Mouse (Mus musculus) neural tube, embryonic 11.5 days (tissue): ENCODE measurements around the gene Tuft1. TPM values are rescaled to one million over a fixed set of nuclear protein-coding genes. Genes with fewer than 3 reads are reported as not detected.
A peak's percentile ranks its signal among the peaks of the same experiment; 100 is the strongest.

Experiments used
- ATAC-seq: fragments of 200-750 bp; cut with Nextera tagmentation; 2 replicates; pipeline ENCODE4 v1.8.0; 2017; ENCODE audit warnings: moderate number of reproducible peaks, mild to moderate bottlenecking, moderate TSS enrichment, moderate library complexity; ENCODE audit not compliant: insufficient read depth, low FRiP score, low TSS enrichment
- DNase-seq: peaks from one replicate; pipeline ENCODE4 v3.0.0-alpha.2; 2015; ENCODE audit warnings: low spot score
- H3K27ac ChIP-seq: fragments of 300-500 bp; sonication (generic); 2 replicates; pipeline ENCODE4 v1.5.1; 2014; ENCODE audit warnings: low read depth, mild to moderate bottlenecking, low read length
- H3K27me3 ChIP-seq: fragments of 300-500 bp; sonication (generic); 2 replicates; pipeline ENCODE4 v1.6.1; 2014; ENCODE audit warnings: mild to moderate bottlenecking, low read length, mixed read lengths; ENCODE audit not compliant: control insufficient read depth, insufficient read depth
- H3K36me3 ChIP-seq: fragments of 300-500 bp; sonication (generic); 2 replicates; pipeline ENCODE4 v1.6.1; 2014; ENCODE audit warnings: mild to moderate bottlenecking, low read length, moderate library complexity, mixed read lengths; ENCODE audit not compliant: control insufficient read depth, insufficient read depth
- H3K4me1 ChIP-seq: fragments of 300-500 bp; sonication (generic); 2 replicates; pipeline ENCODE4 v1.6.1; 2014; ENCODE audit warnings: low read length, mixed read lengths; ENCODE audit not compliant: control insufficient read depth, insufficient read depth
- H3K4me2 ChIP-seq: fragments of 300-500 bp; sonication (generic); 2 replicates; pipeline ENCODE4 v1.6.1; 2014; ENCODE audit warnings: low read depth, mild to moderate bottlenecking, moderate library complexity
- H3K4me3 ChIP-seq: fragments of 300-500 bp; sonication (generic); 2 replicates; pipeline ENCODE4 v1.5.1; 2014; ENCODE audit warnings: low read depth, low read length
- H3K9ac ChIP-seq: fragments of 300-500 bp; sonication (generic); 2 replicates; pipeline ENCODE4 v1.6.1; 2014; ENCODE audit warnings: mild to moderate bottlenecking, low read length
- H3K9me3 ChIP-seq: fragments of 300-500 bp; sonication (generic); 2 replicates; pipeline ENCODE4 v1.6.1; 2016; ENCODE audit warnings: low read length; ENCODE audit not compliant: control insufficient read depth
- WGBS: fragments of 180-500 bp; shearing (Covaris S2); extraction: QIAGEN DNeasy Blood & Tissue Kit; methylation state at CpG from one replicate; pipeline ENCODE4 v1.1.7; 2014; 5-methylcytosine and 5-hydroxymethylcytosine counted together
- polyA plus RNA-seq: library from polyadenylated mRNA; unstranded; fragments of >200 nt; fragmentation: Nextera tagmentation; extraction: Ambion mirVana; gene quantifications from 2 replicates; pipeline ENCODE4 v1.2.1, GENCODE M21; 2014

The Tuft1 gene
- polyA plus RNA-seq, 1 experiment from 2014 or later: 3.6 TPM

DNA sequence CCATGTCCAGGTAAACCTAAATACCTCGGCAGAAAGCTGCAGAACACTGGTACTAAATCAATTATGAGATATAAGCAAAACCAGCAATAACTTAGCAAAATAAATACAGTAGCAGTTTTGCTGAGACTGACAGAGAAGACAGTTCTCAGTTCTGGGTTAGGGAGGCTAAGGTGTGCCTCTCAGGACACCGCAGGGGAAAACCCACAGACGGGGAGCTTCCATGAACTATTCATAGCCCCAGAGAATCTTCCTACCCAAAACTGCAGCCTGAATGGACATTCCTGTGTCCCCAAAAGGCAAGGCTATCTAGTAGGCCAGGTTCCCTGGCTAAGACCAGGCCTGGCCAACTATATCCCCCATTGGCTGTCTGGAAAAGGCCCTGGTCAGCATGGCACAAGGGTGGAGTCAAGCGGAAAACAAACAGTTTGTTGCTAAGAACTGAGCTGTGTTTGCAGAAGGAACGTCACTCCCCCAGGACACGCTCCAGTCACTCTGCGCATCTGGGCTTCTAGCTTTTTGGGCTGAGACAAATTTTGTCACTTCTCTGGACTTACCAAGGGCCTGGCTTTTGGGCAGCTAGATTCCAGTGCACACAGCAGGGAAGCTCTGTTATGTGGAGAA is 45.3 kb downstream of the Tuft1 start:
- H3K27ac ChIP-seq: no peak overlapping the region
- no peak for ATAC-seq
- H3K36me3 ChIP-seq: no peaks in the 10 kb centered on the region
- H3K4me2 ChIP-seq: no peak overlapping the region
- no peak overlapping the region for H3K9ac ChIP-seq
- H3K27me3 ChIP-seq: no peaks in the 10 kb centered on the region
- 60% methylated on average over 7 of the region's 7 CpGs for WGBS
- H3K4me1 ChIP-seq: no peaks in the 10 kb centered on the region
- DNase-seq: no peak
- H3K9me3 ChIP-seq: no peaks in the 10 kb centered on the region
- no peak overlapping the region for H3K4me3 ChIP-seq

GRCm38 (mm10) chr3:94612274-94612673 is 46.4 kb downstream of the Tuft1 start:
- no peaks in the 10 kb centered on the region for H3K9me3 ChIP-seq
- no peak overlapping the region for H3K27ac ChIP-seq
- H3K4me1 ChIP-seq: no peaks in the 10 kb centered on the region
- no peak for ATAC-seq
- WGBS: 80% methylated on average over 1 of the region's 1 CpGs
- H3K36me3 ChIP-seq: no peaks in the 10 kb centered on the region
- no peaks in the 10 kb centered on the region for H3K27me3 ChIP-seq
- H3K4me3 ChIP-seq: no peak overlapping the region
- no peak overlapping the region for H3K4me2 ChIP-seq
- DNase-seq: no peak
- no peak overlapping the region for H3K9ac ChIP-seq

GRCm38 (mm10) chr3:94611834-94612233 is 46.8 kb downstream of the Tuft1 start:
- DNase-seq (no peak), ATAC-seq (no peak)
- no peak overlapping the region for H3K9ac ChIP-seq
- H3K4me2 ChIP-seq: no peak overlapping the region
- H3K27me3 ChIP-seq: no peaks in the 10 kb centered on the region
- H3K9me3 ChIP-seq: no peaks in the 10 kb centered on the region
- H3K27ac ChIP-seq: no peak overlapping the region
- H3K36me3 ChIP-seq: no peaks in the 10 kb centered on the region
- H3K4me3 ChIP-seq: no peak overlapping the region
- no peaks in the 10 kb centered on the region for H3K4me1 ChIP-seq
- WGBS: 84% methylated on average over 5 of the region's 5 CpGs

DNA sequence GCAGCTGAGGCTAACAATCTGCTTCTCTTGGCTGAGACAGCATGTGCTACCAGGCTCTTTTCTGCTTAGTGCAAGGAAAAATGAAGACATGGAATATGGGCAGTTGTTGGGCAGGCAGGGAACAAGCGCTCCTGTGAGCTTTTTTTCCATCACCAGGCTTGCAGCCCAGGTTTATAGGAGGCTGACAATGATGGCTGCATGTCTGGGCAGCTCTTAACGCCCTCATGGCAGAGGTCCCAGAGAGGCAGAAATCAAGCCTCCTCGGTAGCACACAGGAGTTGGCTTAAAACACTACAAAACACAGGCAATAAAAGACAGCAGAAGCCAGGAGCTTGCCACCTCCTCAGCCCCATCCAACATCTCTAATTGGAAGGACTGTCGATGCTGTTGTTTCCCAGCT is 47.3 kb downstream of the Tuft1 start:
- H3K27ac ChIP-seq: no peak overlapping the region
- H3K27me3 ChIP-seq: no peaks in the 10 kb centered on the region
- no peak overlapping the region for H3K9ac ChIP-seq
- H3K36me3 ChIP-seq: no peaks in the 10 kb centered on the region
- H3K4me3 ChIP-seq: no peak overlapping the region
- no peak overlapping the region for H3K4me2 ChIP-seq
- no peaks in the 10 kb centered on the region for H3K9me3 ChIP-seq
- 59% methylated on average over 4 of the region's 4 CpGs for WGBS
- ATAC-seq (no peak), DNase-seq (no peak)
- no peaks in the 10 kb centered on the region for H3K4me1 ChIP-seq

DNA sequence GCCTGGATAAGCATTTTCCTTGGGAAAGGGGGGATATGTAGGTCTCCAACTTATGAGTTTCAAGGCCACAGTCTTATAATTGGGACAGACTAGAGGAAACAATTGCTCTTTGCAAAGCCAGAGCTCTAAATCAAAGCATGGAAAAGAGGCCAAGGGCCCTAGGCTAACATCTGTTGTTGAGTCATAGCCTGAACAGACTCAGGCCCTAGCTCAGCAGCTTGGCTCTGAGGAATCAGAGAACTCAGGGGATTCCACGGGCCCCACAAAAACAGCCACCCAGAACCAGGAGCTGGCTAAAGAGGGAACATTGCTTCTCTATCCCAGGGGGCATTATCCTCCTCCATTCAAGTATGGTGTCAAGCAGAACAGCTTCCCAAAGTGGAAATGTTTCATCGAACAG is 48.1 kb downstream of the Tuft1 start:
- Histone ChIP-seq H3K4me3 (no peak overlapping the region), H3K4me1 (no peaks in the 10 kb centered on the region), H3K4me2 (no peak overlapping the region), H3K36me3 (no peaks in the 10 kb centered on the region), H3K9me3 (no peaks in the 10 kb centered on the region), H3K27me3 (no peaks in the 10 kb centered on the region), H3K9ac (no peak overlapping the region), H3K27ac (no peak overlapping the region)
- no peak for ATAC-seq
- no peak for DNase-seq
- 82% methylated on average over 2 of the region's 2 CpGs for WGBS

- no peak for ATAC-seq
- no peak for DNase-seq
- no peaks in the 10 kb centered on the region for H3K9me3 ChIP-seq
- no peaks in the 10 kb centered on the region for H3K27me3 ChIP-seq
- H3K4me3 ChIP-seq: no peak overlapping the region
- H3K27ac ChIP-seq: no peak overlapping the region
- no peaks in the 10 kb centered on the region for H3K36me3 ChIP-seq
- 88% methylated on average over 3 of the region's 3 CpGs for WGBS
- H3K9ac ChIP-seq: no peak overlapping the region
- no peak overlapping the region for H3K4me2 ChIP-seq
- no peaks in the 10 kb centered on the region for H3K4me1 ChIP-seq
Measured at GRCm38 (mm10) chr3:94609621-94610020, 49.1 kb downstream of the Tuft1 start.

DNA sequence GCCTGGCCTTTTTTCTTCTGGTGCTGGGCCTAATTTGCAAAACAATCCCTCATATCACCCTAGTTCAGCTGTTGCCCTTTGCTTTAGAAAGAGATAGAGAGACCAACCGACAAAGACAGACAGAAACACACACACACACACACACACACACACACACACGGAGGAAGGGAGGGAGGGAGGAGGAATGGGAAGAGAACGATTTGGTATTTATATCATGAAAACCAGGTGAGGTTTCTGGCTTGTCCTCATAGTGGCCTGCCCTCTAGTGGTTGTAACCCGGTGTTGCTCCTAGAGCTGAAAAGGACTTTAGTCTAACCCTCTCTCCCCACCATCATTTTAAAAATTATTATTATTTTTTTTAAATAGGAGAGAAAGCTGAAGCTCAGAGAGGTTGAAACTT is 56.7 kb downstream of the Tuft1 start:
- H3K4me1 ChIP-seq: no peaks in the 10 kb centered on the region
- H3K27me3 ChIP-seq: no peaks in the 10 kb centered on the region
- WGBS: 8% methylated on average over 4 of the region's 4 CpGs
- no peak overlapping the region for H3K9ac ChIP-seq
- H3K27ac ChIP-seq: no peak overlapping the region
- DNase-seq (peak; percentile 53), ATAC-seq (no peak)
- no peaks in the 10 kb centered on the region for H3K36me3 ChIP-seq
- no peak overlapping the region for H3K4me3 ChIP-seq
- H3K4me2 ChIP-seq: no peak overlapping the region
- no peaks in the 10 kb centered on the region for H3K9me3 ChIP-seq

DNA sequence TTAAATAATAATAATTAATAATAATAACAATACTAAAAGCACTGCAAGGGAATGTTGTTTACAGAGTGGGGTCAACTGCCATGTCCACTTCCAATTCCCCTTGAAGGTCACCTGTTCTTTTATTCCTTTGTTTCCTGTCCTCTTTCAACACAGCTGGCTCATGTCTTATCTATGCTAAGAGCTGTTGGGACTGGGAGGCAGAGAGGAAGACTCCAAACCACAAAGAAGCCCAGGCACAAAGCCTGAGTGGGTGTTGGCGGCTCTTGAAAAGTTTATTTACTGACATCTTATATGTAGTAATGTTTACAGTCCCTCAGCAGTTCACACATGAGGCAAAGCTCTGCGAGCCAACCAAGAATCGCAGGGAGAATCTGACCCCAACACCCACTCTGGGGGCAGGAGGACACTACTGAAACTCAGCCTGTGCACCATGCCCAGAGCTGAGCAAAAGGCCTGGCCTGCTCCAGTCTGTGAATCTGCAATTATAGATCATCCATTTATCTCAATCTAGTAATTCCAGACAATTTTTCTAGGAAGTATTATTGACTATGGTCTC is 61.4 kb downstream of the Tuft1 start:
- Histone ChIP-seq H3K9me3 (no peaks in the 10 kb centered on the region), H3K9ac (no peak overlapping the region), H3K4me3 (no peak overlapping the region), H3K27me3 (no peaks in the 10 kb centered on the region), H3K36me3 (no peaks in the 10 kb centered on the region), H3K27ac (no peak overlapping the region), H3K4me1 (no peaks in the 10 kb centered on the region), H3K4me2 (no peak overlapping the region)
- DNase-seq (no peak), ATAC-seq (no peak)
- WGBS: 92% methylated on average over 3 of the region's 3 CpGs

- no peaks in the 10 kb centered on the region for H3K27me3 ChIP-seq
- no peak for ATAC-seq
- no peak overlapping the region for H3K4me3 ChIP-seq
- DNase-seq: no peak
- H3K4me2 ChIP-seq: no peak overlapping the region
- H3K9me3 ChIP-seq: no peaks in the 10 kb centered on the region
- H3K36me3 ChIP-seq: no peaks in the 10 kb centered on the region
- no peak overlapping the region for H3K27ac ChIP-seq
- 91% methylated on average over 6 of the region's 6 CpGs for WGBS
- no peak overlapping the region for H3K9ac ChIP-seq
- H3K4me1 ChIP-seq: no peaks in the 10 kb centered on the region
Measured at GRCm38 (mm10) chr3:94595871-94596287, 62.8 kb downstream of the Tuft1 start.
